Mouse (Mus musculus) heart, embryonic 15.5 days (tissue): ENCODE data around the gene Ndufa13. TPM values are rescaled to one million over a fixed set of nuclear protein-coding genes. Genes with fewer than 3 reads are reported as not detected.
A peak's percentile ranks its signal among the peaks of the same experiment; 100 is the strongest.

Experiments used
- ATAC-seq: fragments of 200-750 bp; cut with Nextera tagmentation; replicated peaks from 2 replicates; pipeline ENCODE4 v1.8.0; 2017; ENCODE audit warnings: low read depth, moderate TSS enrichment; ENCODE audit not compliant: insufficient number of reproducible peaks, insufficient read depth, low FRiP score
- H3K27ac ChIP-seq: fragments of 300-500 bp; sonication (generic); 2 replicates; pipeline ENCODE4 v1.5.1; 2015; ENCODE audit warnings: mild to moderate bottlenecking, inconsistent platforms
- H3K27me3 ChIP-seq: fragments of 300-500 bp; sonication (generic); 2 replicates; pipeline ENCODE4 v1.6.1; 2015; ENCODE audit warnings: inconsistent platforms
- H3K36me3 ChIP-seq: fragments of 300-500 bp; sonication (generic); 2 replicates; pipeline ENCODE4 v1.6.1; 2015; ENCODE audit warnings: mild to moderate bottlenecking, inconsistent platforms
- H3K4me1 ChIP-seq: fragments of 300-500 bp; sonication (generic); replicated peaks from 2 replicates; pipeline ENCODE4 v1.6.1; 2015; ENCODE audit warnings: inconsistent platforms
- H3K4me2 ChIP-seq: fragments of 300-500 bp; sonication (generic); 2 replicates; pipeline ENCODE4 v1.6.1; 2015; ENCODE audit warnings: inconsistent platforms, mild to moderate bottlenecking, moderate library complexity
- H3K4me3 ChIP-seq: fragments of 300-500 bp; sonication (generic); 2 replicates; pipeline ENCODE4 v1.5.1; 2015; ENCODE audit warnings: mild to moderate bottlenecking, inconsistent platforms
- H3K9ac ChIP-seq: fragments of 300-500 bp; sonication (generic); 2 replicates; pipeline ENCODE4 v1.6.1; 2015; ENCODE audit warnings: mild to moderate bottlenecking, inconsistent platforms
- H3K9me3 ChIP-seq: fragments of 300-500 bp; sonication (generic); replicated peaks from 2 replicates; pipeline ENCODE4 v1.6.1; 2016; ENCODE audit warnings: inconsistent platforms
- WGBS: fragments of 180-500 bp; shearing (Covaris S2); methylation state at CpG from one replicate; pipeline ENCODE4 v1.1.7; 2015; ENCODE audit warnings: mixed read lengths; 5-methylcytosine and 5-hydroxymethylcytosine counted together
- polyA plus RNA-seq: library from polyadenylated mRNA; unstranded; fragments of >200 nt; fragmentation: Nextera tagmentation; extraction: Ambion mirVana; gene quantifications from 2 replicates; pipeline ENCODE4 v1.2.1, GENCODE M21; 2015

Ndufa13 gene
- polyA plus RNA-seq, 1 experiment from 2014 or later = 390 TPM

- ATAC-seq = no peak
- Histone ChIP-seq H3K4me3 (no peak overlapping the region), H3K4me2 (no peak overlapping the region), H3K27me3 (no peaks in the 10 kb centered on the region), H3K36me3 (peaks cover 5% of the 10 kb centered on the region; the same call in 1 of the 2 replicates), H3K27ac (no peak overlapping the region), H3K4me1 (peaks cover 45% of the 10 kb centered on the region), H3K9me3 (no peaks in the 10 kb centered on the region), H3K9ac (no peak overlapping the region)
- WGBS = 54% methylated on average over 2 of the region's 2 CpGs
Measured at GRCm38 (mm10) chr8:69933811-69934210, 31.5 kb upstream of the Ndufa13 start.

- Histone ChIP-seq H3K27ac (no peak overlapping the region), H3K4me3 (no peak overlapping the region), H3K4me1 (peaks cover 11% of the 10 kb centered on the region), H3K4me2 (no peak overlapping the region), H3K9me3 (no peaks in the 10 kb centered on the region), H3K36me3 (peaks cover 3% of the 10 kb centered on the region; the same call in 1 of the 2 replicates), H3K27me3 (no peaks in the 10 kb centered on the region), H3K9ac (no peak overlapping the region)
- ATAC-seq = no peak
Measured at GRCm38 (mm10) chr8:69926901-69927300, 24.5 kb upstream of the Ndufa13 start.

GRCm38 (mm10) chr8:69923986-69924385, 21.6 kb upstream of the Ndufa13 start:
- no peak overlapping the region for H3K27ac ChIP-seq
- no peaks in the 10 kb centered on the region for H3K27me3 ChIP-seq
- H3K9ac ChIP-seq = no peak overlapping the region
- WGBS = 13% methylated on average over 1 of the region's 1 CpGs
- H3K4me3 ChIP-seq = no peak overlapping the region
- H3K36me3 ChIP-seq = peaks cover 3% of the 10 kb centered on the region; the same call in 1 of the 2 replicates
- ATAC-seq = no peak
- H3K9me3 ChIP-seq = no peaks in the 10 kb centered on the region
- H3K4me1 ChIP-seq = peaks cover 35% of the 10 kb centered on the region
- H3K4me2 ChIP-seq = no peak overlapping the region

GRCm38 (mm10) chr8:69921141-69921540, 18.8 kb upstream of the Ndufa13 start:
- Histone ChIP-seq H3K27me3 (no peaks in the 10 kb centered on the region), H3K4me3 (no peak overlapping the region), H3K27ac (peak overlapping the region; percentile 55; the same call in 1 of the 2 replicates), H3K4me1 (peaks cover 39% of the 10 kb centered on the region), H3K9ac (no peak overlapping the region), H3K36me3 (peaks cover 15% of the 10 kb centered on the region), H3K4me2 (no peak overlapping the region), H3K9me3 (no peaks in the 10 kb centered on the region)
- 85% methylated on average over 2 of the region's 2 CpGs for WGBS
- ATAC-seq = no peak

GRCm38 (mm10) chr8:69919876-69920662, 17.7 kb upstream of the Ndufa13 start:
- peaks cover 16% of the 10 kb centered on the region for H3K36me3 ChIP-seq
- no peaks in the 10 kb centered on the region for H3K27me3 ChIP-seq
- no peak overlapping the region for H3K9ac ChIP-seq
- H3K4me2 ChIP-seq = no peak overlapping the region; the same call in 1 of the 2 replicates
- peak overlapping the region; percentile 55 for H3K27ac ChIP-seq
- 33% methylated on average over 11 of the region's 11 CpGs for WGBS
- peaks cover 48% of the 10 kb centered on the region for H3K4me1 ChIP-seq
- peak; percentile 15 for ATAC-seq
- H3K9me3 ChIP-seq = no peaks in the 10 kb centered on the region
- H3K4me3 ChIP-seq = no peak overlapping the region

- Histone ChIP-seq H3K4me3 (no peak overlapping the region), H3K27me3 (no peaks in the 10 kb centered on the region), H3K9ac (no peak overlapping the region), H3K9me3 (no peaks in the 10 kb centered on the region), H3K27ac (peak overlapping the region; percentile 14; the same call in 1 of the 2 replicates), H3K4me2 (no peak overlapping the region), H3K4me1 (peaks cover 57% of the 10 kb centered on the region), H3K36me3 (peaks cover 24% of the 10 kb centered on the region)
- WGBS = 62% methylated on average over 1 of the region's 1 CpGs
- peak; percentile 23; the same call in 1 of the 2 replicates for ATAC-seq
Measured at GRCm38 (mm10) chr8:69919010-69919409, 16.7 kb upstream of the Ndufa13 start.

- H3K27ac ChIP-seq = no peak overlapping the region
- no peak overlapping the region for H3K9ac ChIP-seq
- no peak overlapping the region for H3K4me2 ChIP-seq
- peaks cover 52% of the 10 kb centered on the region for H3K4me1 ChIP-seq
- no peaks in the 10 kb centered on the region for H3K9me3 ChIP-seq
- peaks cover 29% of the 10 kb centered on the region for H3K36me3 ChIP-seq
- no peaks in the 10 kb centered on the region for H3K27me3 ChIP-seq
- H3K4me3 ChIP-seq = no peak overlapping the region
- no peak for ATAC-seq
Measured at GRCm38 (mm10) chr8:69918506-69918905, 16.1 kb upstream of the Ndufa13 start.

- Histone ChIP-seq H3K4me2 (peak overlapping the region; percentile 30; the same call in 1 of the 2 replicates), H3K4me3 (no peak overlapping the region), H3K27me3 (no peaks in the 10 kb centered on the region), H3K9me3 (no peaks in the 10 kb centered on the region), H3K27ac (peak overlapping the region; percentile 91), H3K4me1 (peaks cover 38% of the 10 kb centered on the region), H3K9ac (no peak overlapping the region), H3K36me3 (peaks cover 56% of the 10 kb centered on the region)
- WGBS = 22% methylated on average over 5 of the region's 5 CpGs
- peak; percentile 82 for ATAC-seq
Measured at GRCm38 (mm10) chr8:69915748-69916147, 13.4 kb upstream of the Ndufa13 start.

GRCm38 (mm10) chr8:69914526-69914925, 12.2 kb upstream of the Ndufa13 start:
- no peak overlapping the region for H3K4me2 ChIP-seq
- H3K4me3 ChIP-seq = no peak overlapping the region
- H3K36me3 ChIP-seq = peaks cover 68% of the 10 kb centered on the region
- no peaks in the 10 kb centered on the region for H3K27me3 ChIP-seq
- 70% methylated on average over 4 of the region's 4 CpGs for WGBS
- H3K4me1 ChIP-seq = peaks cover 25% of the 10 kb centered on the region
- H3K27ac ChIP-seq = peak overlapping the region; percentile 91
- no peak overlapping the region for H3K9ac ChIP-seq
- ATAC-seq = no peak
- H3K9me3 ChIP-seq = no peaks in the 10 kb centered on the region

GRCm38 (mm10) chr8:69912478-69913074, 10.2 kb upstream of the Ndufa13 start:
- Histone ChIP-seq H3K4me2 (no peak overlapping the region), H3K27ac (no peak overlapping the region), H3K4me1 (peaks cover 22% of the 10 kb centered on the region), H3K4me3 (no peak overlapping the region), H3K36me3 (peaks cover 83% of the 10 kb centered on the region), H3K9me3 (no peaks in the 10 kb centered on the region), H3K9ac (no peak overlapping the region), H3K27me3 (no peaks in the 10 kb centered on the region)
- WGBS = 90% methylated on average over 12 of the region's 12 CpGs
- no peak for ATAC-seq

GRCm38 (mm10) chr8:69911917-69912316, 9.6 kb upstream of the Ndufa13 start:
- H3K27ac ChIP-seq = no peak overlapping the region
- WGBS = 92% methylated on average over 13 of the region's 13 CpGs
- no peaks in the 10 kb centered on the region for H3K9me3 ChIP-seq
- peaks cover 22% of the 10 kb centered on the region for H3K4me1 ChIP-seq
- no peak for ATAC-seq
- no peak overlapping the region for H3K4me2 ChIP-seq
- H3K9ac ChIP-seq = no peak overlapping the region
- H3K36me3 ChIP-seq = peaks cover 79% of the 10 kb centered on the region
- H3K4me3 ChIP-seq = no peak overlapping the region
- no peaks in the 10 kb centered on the region for H3K27me3 ChIP-seq
